Mouse (Mus musculus) cerebellum, adult 18-20 months (tissue): ENCODE measurements at regions not wholly inside any gene's neighbourhood (a gene's known extent, or its start where the extent isn't known, plus 50 kb on each side); places are given as distances from the start of the nearest gene placed in this dataset.

Experiments
- DNase-seq, 2 experiments: peaks; one replicate each; pipeline ENCODE4 v3.0.0; 2021

DNA sequence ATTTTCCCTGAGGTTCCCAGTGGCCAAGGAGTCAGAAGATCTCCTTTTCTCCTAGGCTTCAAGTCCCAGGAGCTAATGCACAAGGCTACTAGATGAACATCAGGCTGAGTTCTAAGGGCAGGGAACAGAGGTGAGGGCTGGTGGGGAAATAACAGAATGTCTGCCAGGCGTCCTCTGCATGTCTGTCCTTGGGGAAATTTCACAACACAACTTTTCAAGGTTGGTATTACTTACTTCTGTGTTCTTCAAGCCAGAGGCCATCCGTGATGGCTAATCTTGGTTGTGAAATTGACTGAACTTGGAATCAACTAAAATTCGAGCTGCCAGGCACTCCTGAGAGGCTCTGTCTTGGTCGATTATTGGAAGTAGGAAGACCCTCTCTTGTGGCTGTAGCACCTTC lies 416.6 kb downstream of the Vrk1 start:
- no peak for DNase-seq

- DNase-seq = no peak
Measured at GRCm38 (mm10) chr12:106429991-106430390, 420.0 kb downstream of the Vrk1 start.

DNA sequence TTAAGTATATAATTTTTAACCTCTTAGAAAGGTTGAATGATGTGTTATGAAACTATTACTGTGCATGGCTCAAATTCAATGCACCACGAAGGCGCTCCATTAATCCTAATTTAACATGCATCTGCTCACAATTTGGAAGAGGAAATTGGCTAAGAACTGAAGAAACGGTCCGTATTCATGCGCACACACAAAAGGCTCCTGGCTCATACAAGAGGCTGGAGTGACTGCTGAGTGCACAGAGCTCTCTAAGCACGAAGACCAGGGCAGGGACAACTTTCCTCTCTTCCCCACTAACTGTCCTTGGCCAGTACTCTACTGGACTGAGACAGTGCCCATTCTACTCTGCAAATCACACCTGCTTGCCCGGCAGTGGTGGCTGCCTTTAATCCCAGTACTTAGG lies 435.1 kb downstream of the Vrk1 start:
- DNase-seq = no peak

DNA sequence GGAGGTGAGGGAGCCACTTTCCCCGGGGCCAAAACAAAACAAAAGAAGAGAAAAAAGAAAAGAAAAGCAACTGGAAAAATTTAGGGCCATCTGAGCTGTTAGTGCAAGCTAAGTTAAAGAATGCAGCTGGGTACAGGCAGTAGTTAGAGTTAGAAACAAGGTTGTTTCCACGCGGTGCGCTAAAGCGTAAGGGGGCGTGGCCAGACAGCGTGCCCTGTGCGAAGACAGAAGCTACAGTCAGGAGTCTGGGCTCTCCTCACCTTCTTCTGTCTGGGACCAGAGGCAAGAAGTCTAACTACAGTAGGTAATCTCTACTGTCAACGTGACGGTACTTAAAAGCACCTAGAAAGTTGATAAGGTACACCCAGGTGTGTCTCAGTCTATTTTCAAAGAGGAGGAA lies 435.9 kb downstream of the Vrk1 start:
- no peak for DNase-seq

DNA sequence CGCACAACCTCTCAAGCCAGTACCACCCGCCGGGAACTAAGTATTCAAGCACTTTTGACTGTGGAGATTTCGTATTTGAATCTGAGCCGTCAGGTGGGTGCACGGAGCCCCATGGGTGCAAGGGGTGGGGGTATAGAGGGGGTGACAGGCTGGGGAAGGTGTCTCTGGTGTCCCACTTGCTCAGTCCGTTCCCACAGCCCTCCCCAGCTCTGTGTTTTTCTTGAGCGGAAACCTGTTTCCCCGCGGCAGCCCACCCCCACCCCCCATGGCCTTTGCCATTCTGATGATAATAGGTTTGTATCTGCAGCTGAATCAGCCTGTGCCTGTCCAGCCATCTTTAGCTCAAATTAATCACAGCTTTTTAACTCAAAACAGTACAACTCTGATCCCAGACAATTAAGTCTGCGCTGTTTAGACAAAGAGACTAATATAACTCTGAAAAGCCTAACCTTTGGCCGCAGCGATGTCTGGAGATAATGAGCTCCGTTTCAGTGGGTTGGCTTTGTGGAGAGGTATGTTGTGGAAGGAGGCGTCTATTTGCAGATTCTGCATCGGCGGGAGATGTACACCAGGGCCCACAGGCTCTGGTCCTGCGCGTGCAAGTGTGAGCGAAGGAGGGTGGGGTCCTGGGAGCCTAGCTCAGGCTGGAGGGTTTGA lies 437.0 kb downstream of the Vrk1 start:
- DNase-seq = no peak

DNA sequence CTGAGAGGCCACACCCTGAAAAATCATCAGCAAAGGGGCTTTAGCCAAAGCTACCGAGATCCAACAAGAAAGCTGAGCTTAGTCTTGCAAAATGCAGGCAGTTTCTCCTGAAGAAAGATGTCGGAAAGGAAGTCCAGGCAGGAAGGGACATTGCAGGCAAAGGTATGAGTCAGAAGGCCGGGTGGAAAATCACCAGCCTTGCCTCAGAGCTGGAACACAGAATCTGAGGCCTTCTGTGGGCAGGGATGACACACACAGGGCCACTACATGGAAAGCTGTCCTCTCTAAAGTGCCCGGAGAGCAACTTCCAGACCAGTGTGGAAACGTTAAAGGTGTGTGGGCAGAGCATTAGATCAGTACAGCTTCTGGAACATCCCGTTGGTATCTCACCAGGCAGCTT lies 438.5 kb downstream of the Vrk1 start:
- no peak for DNase-seq

DNA sequence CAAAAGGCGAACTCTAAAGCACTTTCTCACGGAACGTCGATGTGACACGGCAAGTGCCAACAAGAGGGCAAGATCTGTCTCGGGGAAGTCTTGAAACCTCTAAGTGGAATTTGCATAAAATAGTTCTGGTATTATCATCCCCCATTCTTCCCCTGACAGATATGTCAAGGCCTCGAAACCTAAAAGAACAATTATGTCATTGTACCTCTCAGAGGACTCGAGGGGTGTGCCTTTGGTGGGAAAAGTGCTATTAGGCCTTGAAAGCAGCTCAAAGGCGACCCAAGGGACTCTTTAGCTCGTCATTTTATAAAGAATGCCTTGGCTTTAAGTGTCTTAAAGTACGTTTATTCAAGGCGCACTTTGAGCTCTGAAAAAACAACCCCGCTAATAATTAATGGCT lies 443.5 kb downstream of the Vrk1 start:
- no peak for DNase-seq

DNA sequence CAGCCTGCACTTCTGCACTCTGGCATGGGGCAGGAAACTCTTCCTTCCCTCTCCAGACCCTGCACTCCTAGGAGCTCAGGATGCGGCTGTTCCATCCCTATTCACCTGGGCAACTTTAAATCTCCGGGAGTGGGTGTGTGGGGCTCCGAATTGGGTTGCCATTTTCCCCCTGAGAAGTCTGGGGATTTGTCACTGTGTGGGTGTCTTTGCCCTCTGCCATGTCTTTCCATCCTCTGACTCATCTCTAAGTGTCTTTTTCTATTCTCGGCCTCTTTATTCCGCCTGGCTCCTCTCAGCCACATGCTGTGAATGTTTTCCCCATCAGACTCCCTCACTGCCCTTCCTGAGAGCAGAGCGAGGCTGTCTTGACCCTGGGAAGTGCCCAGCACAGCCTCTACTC lies 448.2 kb downstream of the Vrk1 start:
- no peak for DNase-seq

GRCm38 (mm10) chr12:106460650-106461049 lies 450.6 kb downstream of the Vrk1 start:
- no peak for DNase-seq

- no peak for DNase-seq
Measured at GRCm38 (mm10) chr12:106462281-106462680, 452.3 kb downstream of the Vrk1 start.

DNA sequence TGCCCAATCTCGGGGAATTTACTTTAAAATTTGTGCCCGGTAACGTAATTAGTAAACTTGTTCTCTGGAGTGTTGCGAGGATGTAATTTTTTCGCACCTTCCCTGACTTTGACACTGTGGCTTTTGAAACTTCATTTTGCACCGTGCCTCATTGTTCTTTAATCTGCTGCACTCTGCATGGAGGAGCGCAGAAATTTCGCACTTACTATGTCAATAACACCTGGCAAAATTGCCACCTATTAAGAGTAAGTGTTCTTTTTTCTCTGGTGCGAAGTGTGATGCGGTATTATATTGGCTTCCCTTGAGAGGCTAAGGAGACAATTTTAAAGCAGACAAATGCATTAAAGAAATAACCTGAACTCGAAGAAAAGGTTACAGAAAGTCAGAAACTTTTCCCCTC lies 454.7 kb downstream of the Vrk1 start:
- DNase-seq = no peak

GRCm38 (mm10) chr12:106468173-106468860 lies 458.3 kb downstream of the Vrk1 start:
- no peak for DNase-seq

DNA sequence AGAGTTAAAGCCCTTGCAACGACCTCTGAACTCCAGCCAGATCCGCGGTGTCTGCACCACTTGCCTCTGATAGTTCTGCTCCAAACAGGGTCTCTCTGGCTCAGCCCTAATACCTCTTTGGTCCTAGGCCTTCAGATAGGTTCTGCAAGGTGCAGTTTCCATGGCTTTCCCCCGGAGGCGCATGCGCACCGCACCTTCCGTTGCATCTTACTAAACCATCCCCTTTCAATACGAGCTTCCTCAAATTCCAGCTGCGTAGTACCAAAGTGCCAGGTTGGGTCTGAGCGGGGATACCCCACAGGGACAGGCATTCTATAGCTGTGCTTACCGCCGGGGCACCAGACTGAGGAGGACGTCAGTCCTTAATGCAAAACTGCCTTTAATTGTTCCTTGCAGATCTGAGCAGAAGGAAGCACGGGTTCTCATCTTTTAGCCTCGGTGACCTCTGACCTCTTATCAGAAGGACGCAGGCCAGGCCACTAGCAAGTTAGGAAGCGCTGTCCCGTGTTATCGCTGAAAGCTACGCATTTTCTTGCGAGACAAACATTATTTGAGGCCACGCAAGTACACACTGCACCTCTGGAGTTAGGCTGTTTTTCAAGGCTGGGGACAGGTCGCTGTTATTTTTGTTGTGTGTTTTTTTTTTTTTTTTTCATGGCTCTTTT lies 464.6 kb downstream of the Vrk1 start:
- no peak for DNase-seq

DNA sequence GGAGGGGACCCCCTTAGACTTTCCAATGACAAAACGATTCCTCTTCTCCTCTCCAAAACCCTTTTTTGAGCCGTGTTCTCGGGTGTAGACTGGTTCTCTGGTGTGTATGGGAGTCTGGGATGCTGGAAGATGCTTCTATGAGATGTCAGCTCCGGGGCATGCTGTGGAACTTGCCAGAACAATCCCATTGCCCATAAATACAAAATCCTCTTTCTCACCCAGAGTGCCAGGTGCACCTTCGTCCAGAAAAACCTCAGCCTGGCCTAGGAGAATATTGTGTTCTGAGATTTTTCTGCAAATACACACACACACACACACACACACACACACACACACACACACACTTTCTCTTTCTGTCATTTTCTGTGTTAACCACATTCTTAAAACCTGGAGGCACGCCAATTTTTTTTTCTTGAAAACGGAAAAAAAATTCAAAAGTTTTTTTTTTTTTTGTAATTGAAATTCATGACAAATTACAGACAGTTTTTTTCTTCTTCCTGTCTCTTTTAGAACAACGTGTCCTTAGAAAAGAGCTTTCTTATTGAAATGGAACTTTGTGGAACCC lies 465.5 kb downstream of the Vrk1 start:
- DNase-seq = no peak

- no peak for DNase-seq
Measured at GRCm38 (mm10) chr12:106477040-106477665, 467.1 kb downstream of the Vrk1 start.

DNA sequence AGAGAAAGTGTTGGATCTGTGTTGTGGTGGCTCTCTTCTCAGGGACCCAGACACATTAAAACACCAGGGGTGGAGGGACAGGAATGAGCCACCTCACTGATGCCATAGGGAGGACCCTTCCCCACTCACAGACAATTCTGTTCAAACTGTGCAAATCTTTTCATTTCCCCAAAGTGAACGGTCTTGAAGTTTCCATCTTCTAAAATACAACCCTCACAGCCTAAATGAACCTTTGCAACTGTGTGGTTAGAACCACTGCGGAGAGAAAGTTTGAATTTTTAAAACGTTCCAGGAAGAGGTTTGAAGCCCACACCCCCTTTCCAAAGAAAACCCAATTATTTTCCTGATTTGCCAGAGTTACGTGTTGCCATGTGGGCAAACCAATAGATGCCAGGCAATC lies 467.7 kb downstream of the Vrk1 start:
- no peak for DNase-seq

DNA sequence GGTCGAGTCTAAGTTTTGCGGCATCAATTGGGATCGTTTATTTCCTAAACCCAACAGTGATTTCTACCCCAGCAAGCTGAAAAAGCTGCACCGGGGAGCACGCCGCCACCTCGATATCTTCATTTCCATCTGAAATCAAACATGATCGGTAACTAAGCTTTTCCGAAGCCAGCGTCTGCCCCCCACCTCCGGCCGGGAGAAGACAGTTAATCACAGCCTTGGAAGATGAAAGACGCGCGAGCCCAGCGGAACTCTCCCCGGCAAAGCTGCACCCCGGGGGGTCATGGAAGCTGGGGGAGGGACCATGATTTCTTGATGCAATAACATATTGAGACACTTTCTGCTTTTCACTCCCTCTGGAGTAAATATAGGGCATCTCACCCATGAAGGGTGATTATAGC lies 468.4 kb downstream of the Vrk1 start:
- no peak for DNase-seq

DNA sequence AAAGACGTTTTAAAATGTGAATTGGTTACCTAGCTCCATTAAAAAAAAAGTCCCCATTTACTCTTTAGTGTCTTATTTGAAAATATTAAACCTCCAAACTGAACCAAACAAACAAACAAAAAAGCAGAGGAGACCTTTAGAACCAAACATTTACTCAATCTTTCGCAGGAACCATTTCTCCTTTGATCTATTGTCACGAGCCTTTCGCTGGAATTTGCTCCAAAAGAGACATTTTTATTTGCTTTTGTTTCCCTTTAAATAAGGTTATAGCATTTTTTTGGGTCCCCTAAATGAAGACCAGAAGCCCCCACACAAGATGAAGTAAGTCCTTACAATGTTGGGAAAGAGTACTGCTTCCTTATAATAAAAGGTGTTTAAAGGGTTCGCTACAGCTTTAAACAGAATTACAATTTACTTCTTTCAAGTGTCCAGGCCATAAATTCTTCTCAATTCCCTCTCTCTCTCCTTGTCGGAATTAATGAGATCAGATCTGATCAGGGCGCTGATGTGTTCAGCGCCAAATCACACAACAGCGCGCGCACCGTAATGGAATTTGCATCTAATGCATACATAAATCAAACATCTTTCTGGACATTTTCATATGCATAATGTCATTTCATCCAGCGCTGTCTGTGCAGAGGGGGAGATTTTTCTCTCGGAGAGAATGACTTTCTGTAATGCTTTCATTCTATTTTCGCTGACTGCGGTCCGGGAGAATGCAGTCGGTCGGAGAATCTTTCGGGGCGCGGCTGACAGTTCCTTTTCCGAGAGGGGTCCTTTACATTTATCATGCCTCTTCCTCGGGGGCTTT lies 469.2 kb downstream of the Vrk1 start:
- DNase-seq = peak in 1 of 2 experiments; percentile 3

GRCm38 (mm10) chr12:106479878-106480194 lies 469.8 kb downstream of the Vrk1 start:
- no peak for DNase-seq

DNA sequence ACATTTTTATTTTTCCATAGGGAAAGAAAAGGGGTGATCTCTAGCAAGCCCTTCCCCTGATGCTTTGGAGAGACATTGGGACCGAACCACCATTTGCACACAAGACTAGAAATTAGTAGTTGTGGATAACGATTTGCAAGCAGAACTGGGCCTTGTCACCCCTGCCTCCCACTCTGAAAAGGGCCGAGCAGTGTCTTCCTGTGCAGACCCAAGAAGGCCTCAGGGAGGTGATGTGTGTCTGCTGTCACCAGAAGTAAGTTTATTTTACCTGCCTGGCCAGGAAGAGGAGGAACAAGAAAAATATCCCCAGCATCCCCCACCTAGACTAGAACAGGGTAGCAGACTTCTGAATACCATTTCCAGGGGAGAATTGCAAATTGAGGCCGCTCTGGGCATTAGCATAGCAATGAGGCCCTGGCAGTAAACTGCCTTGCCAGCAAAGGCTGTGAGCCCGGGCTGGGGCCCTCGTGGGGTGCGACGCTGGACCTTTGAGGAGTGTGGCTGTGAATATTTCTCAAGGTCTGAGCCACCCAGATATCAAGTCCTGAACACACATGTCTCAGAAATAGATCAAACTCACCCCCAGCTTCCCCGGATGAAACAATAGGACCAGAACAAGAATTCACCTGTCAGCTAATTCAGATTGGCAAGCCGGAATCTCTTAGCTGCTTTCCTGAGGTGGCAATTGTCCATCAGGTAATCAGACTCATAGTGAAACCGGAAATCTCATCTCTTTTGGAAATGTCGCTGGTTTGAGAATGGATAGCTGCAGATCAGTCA lies 470.4 kb downstream of the Vrk1 start:
- no peak for DNase-seq

GRCm38 (mm10) chr12:106501622-106502327 lies 491.7 kb downstream of the Vrk1 start:
- DNase-seq = no peak
